Mouse (Mus musculus) heart, adult 2 months (tissue): ENCODE measurements at regions not wholly inside any gene's neighbourhood (a gene's known extent, or its start where the extent isn't known, plus 50 kb on each side); places are given as distances from the start of the nearest gene placed in this dataset.

Experiments
- CTCF ChIP-seq: fragments of 200-600 bp; IDR thresholded peaks from 2 replicates; pipeline ENCODE4 v1.8.1; 2022; ENCODE audit warnings: antibody characterized with exemption, mild to moderate bottlenecking, moderate library complexity
- EP300 ChIP-seq: fragments of 200-500 bp; IDR thresholded peaks from 2 replicates; pipeline ENCODE4 v1.6.1; 2011; ENCODE audit warnings: low read depth, low read length, control low read depth; ENCODE audit not compliant: insufficient read depth
- POLR2A ChIP-seq: fragments of 200-500 bp; IDR thresholded peaks from 2 replicates; pipeline ENCODE4 v1.6.1; 2011; ENCODE audit warnings: mild to moderate bottlenecking, low read depth, low read length, control low read depth; ENCODE audit not compliant: insufficient read depth

DNA sequence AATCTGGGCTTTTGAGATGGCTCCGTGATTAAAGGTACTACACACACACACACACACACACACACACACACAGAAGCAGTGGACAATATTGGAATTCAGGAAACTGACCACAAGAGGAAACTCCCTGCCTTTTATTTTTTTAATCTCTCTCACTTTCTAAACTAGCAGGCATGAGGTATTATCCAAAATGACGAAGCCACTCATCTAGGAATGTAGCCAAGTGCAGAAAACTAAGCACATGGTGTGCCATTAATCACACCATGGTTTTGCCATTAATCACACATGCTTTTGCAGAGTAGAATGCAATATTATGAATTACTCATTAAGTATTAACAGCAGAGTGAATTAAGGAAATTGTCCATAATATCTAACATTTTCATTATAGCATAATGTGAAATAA, 232.8 kb downstream of the Cenpc1 start:
- TF ChIP-seq POLR2A = no peak
- no peak for TF ChIP-seq CTCF
- no peak for TF ChIP-seq EP300
